Mouse (Mus musculus): Measurements from ENCODE around the gene Macrod2.

Gene Macrod2

GRCm38 (mm10) chr2:141194476-141194875 is 799.4 kb downstream of the Macrod2 start:
- intact Hi-C loops (cut with DNase I) = no loop called here

- intact Hi-C loops (cut with DNase I) = no loop called here
These were observed 805.4 kb downstream of the Macrod2 start for GRCm38 (mm10) chr2:141200481-141200880.

DNA sequence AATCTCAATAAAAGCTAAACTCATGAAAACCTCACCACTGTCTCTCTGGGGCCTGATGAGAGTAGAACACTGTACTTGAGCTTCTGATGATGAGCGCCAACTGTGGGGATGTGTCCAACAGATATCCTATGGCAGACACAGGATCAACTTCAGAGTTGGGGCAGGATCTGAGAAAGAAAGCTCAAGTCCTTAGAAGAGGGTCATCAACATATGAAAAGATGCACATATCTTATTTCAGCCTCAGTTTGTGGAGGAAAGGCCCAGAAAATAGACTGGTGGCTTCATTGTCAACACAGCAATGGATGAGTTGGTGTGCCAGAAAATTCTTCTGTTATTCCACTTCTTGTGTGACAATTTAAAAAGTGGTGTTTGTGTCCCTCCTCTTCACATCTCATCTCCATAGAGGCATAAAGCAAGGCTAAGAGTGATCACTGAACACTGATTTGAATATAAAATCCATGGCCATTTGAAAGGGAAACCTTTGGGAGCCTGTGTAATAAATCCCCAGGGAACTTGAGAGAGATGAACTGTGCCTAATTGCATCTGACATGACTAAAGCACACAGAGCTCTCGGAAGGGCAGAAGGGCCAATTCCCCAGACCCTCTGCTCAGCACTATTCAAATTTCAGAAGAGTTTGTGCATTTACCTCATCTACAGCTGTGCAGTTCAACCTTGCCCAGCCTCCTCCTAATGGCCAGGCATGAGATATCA is 806.4 kb downstream of the Macrod2 start:
- intact Hi-C loops (cut with DNase I) = no loop called here

DNA sequence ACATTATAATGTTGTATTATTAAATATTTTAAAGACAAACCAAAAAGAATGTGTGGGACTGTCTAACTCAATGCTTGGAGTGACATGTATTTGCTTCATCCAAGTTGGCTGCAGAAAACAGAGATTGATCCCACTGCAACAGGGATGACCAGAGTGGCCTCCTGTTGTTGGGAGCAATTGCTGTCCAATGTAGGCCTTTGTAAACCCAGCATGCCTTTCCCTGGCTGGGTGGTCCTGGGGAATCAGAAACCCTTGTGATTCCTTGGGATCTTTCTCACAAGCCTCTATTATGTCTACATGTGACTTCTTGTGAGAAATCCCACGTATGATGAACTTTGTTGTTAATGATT is 806.9 kb downstream of the Macrod2 start:
- intact Hi-C loops (cut with DNase I) = no loop called here

- intact Hi-C loops (cut with DNase I) = no loop called here
These were observed 816.2 kb downstream of the Macrod2 start for GRCm38 (mm10) chr2:141211346-141211745.

GRCm38 (mm10) chr2:141212291-141212690 is 817.2 kb downstream of the Macrod2 start:
- intact Hi-C loops (cut with DNase I) = no loop called here

GRCm38 (mm10) chr2:141217490-141217889 is 822.4 kb downstream of the Macrod2 start:
- intact Hi-C loops (cut with DNase I) = no loop called here

DNA sequence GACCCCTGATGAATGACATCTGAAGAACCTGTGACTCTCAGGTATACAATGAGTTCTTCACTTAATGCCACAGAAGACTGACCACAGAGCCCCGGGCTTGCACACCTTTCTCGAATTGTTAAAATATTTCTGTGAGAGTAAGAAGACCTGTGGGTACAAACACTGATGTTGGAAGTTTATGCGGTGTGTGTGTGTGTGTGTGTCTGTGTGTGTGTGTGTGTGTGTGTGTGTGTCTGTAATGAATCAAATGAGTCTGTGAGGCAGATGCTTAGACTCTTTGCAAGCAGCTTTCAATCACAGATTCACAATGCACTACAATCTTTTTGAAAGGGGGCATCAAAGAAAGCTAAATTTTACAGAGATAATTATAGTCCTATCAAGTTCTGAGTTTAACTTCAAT is 822.8 kb downstream of the Macrod2 start:
- intact Hi-C loops (cut with DNase I) = no loop called here

- intact Hi-C loops (cut with DNase I) = no loop called here
These were observed 833.7 kb downstream of the Macrod2 start for GRCm38 (mm10) chr2:141228809-141229208.

DNA sequence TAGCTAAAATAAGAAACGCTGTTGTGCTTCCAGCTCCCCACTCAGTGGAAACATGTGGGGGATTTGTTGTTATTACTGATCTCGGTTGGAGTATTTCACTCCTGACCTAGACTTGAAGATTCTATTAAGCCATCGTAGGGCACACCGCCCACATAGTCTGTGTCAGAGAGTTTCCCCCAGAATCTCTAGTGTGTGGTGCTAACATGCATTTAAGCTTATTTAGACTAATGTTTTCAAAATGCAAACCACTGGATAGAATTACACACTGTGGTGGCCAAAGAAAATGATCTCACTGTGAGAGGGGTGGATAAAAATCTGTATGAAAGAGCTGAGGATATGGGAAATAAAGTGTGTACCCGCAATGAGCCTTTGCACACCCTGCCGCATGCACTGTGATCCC is 834.7 kb downstream of the Macrod2 start:
- intact Hi-C loops (cut with DNase I) = no loop called here

- intact Hi-C loops (cut with DNase I) = no loop called here
These were observed 836.0 kb downstream of the Macrod2 start for GRCm38 (mm10) chr2:141231011-141231668.

DNA sequence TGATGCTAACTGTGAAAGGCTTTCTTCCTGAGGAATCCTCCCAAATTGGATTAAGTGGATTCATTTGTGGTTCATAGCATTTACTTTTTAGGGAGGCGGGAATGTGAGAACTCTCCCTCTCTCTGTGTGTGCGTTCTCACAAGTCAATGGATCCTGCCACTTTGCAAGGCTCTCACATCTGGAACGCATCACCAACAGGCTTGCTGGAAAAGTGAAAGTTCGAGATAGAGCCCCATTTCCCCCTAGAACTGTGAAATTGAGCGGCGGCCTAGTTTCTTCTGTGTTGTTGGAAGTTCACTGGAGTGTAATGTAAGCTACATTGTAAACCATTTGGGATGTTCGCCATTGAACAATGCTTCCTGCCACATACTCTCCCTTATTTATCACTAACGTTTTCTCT is 839.2 kb downstream of the Macrod2 start:
- intact Hi-C loops (cut with DNase I) = no loop called here

- intact Hi-C loops (cut with DNase I) = no loop called here
These were observed 839.8 kb downstream of the Macrod2 start for GRCm38 (mm10) chr2:141234724-141235453.

DNA sequence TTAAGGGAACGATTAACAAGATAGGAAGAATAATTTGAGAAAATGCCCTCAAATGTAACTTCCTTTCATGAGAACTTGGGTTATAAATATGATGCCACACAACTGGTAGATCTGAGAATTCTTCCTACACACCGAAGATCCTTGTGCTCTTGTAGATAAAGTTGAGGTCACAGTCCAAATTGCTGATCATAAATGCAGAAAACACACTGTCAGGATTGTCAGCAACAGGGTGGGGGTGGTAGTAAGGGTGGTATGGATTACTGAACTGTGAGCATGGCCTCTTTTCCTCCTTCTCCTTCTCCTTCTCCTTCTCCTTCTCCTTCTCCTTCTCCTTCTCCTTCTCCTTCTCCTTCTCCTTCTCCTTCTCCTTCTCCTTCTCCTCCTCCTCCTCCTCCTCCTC is 852.6 kb downstream of the Macrod2 start:
- intact Hi-C loops (cut with DNase I) = no loop called here

GRCm38 (mm10) chr2:141264582-141264981 is 869.5 kb downstream of the Macrod2 start:
- intact Hi-C loops (cut with DNase I) = no loop called here

DNA sequence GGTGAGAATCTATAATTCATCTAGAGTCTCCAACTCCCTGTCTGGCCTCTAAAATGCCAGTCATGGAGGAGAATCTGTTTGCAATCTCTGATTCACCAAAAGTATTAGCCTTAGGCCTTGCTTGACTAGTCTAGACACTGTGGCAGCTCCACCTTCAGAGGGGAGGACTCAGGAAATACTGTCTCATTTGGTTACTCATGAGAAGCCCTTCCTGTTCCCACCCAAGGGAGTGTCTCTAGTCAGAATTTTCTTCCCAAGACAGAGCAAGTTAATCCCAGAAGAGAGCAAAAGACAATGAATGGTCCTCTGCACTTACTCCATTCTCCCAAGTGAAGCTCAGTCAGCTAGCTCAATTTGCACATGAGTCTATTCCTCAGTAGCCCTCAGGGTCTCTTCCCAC is 871.5 kb downstream of the Macrod2 start:
- intact Hi-C loops (cut with DNase I) = no loop called here

DNA sequence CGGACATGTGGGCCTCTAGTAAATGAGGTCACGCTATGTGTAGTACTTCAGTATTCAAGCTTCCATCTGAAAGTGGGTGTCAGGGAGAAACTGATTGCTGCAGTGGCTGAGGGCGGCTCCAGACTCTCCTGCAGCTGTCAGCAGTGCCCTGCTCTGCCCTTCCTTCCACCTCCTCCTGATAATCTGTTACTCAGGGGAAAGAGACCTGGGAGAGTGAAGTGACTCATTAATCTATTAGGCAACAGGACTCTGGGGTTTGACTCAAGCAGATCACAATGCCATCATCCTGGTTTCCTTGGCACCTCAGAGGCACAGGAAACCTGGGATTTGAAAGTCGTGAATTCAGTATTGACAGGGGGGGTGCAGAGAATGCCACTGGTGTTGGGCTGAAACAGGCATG is 876.4 kb downstream of the Macrod2 start:
- intact Hi-C loops (cut with DNase I) = no loop called here

DNA sequence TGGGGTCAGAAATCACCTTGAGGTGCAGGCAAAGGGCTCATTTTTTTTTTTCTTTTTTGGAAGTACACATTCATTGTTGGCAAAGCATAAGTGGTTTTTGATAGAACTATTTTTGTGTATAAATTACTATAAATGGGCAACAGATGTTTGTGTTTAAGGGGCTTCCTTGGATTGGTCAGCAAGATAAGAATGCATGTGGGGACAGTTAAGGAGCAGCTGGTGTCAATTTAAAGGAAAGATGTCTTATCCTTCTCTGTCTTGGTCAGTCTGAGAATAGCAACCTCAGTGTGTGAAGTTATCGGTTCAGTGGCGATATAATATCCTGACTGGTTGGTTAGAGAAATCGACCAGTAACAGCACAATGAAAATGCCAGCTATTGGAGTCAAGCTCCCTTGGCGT is 877.9 kb downstream of the Macrod2 start:
- intact Hi-C loops (cut with DNase I) = no loop called here

GRCm38 (mm10) chr2:141274262-141274661 is 879.2 kb downstream of the Macrod2 start:
- intact Hi-C loops (cut with DNase I) = no loop called here

GRCm38 (mm10) chr2:141279130-141279698 is 884.1 kb downstream of the Macrod2 start:
- intact Hi-C loops (cut with DNase I) = no loop called here

GRCm38 (mm10) chr2:141280817-141281216 is 885.7 kb downstream of the Macrod2 start:
- intact Hi-C loops (cut with DNase I) = no loop called here

GRCm38 (mm10) chr2:141286110-141286747 is 891.1 kb downstream of the Macrod2 start:
- intact Hi-C loops (cut with DNase I) = no loop called here

Measured in adrenal gland (tissue).